25 mouse cellular contexts compared by ENCODE assay signal in genomic region chr15:6983320-6983719, GRCm38 (mm10).
DNase-seq lines count a peak whose midpoint lies in the region; ATAC-seq lines count a peak whose summit lies in the region.
"Had no signal": no experiment of that assay in that cellular context is flagged by ENCODE, and none has a peak within 500 bp of the region (broad histone marks: within the 10 kb centered on the region; RNA-seq: fewer than 3 reads in every experiment).

No protein-coding gene starts in this region.

- peak; percentile 75 for DNase-seq in heart, adult 11 months
- no peak for DNase-seq in heart, postnatal 4 days
- peak; percentile 18 for DNase-seq in R1 (ENCODE audit: low read depth, low spot score)
- no peak for DNase-seq in hindbrain, embryonic 14.5 days (ENCODE audit: low spot score)
- DNase-seq: adrenal gland, adult 8-10 months; adrenal gland, postnatal 14 days; adrenal gland, postnatal 36 days; B cell, adult 2 months; cerebellum, adult 11-12 months; cerebellum, adult 2 months; cerebellum, adult 9-10 months; cerebellum, postnatal 10 days; cerebellum, postnatal 25 days had no signal

- H3K9ac ChIP-seq in hindbrain, embryonic 14.5 days = no peak overlapping the region
- H3K9ac ChIP-seq: embryonic facial prominence, embryonic 12.5 days; forebrain, embryonic 12.5 days had no signal

- H3K36me3 ChIP-seq in hindbrain, embryonic 14.5 days (replicated peaks; ENCODE audit: control insufficient read depth, insufficient read depth) = no peaks in the 10 kb centered on the region
- H3K36me3 ChIP-seq: embryonic facial prominence, embryonic 10.5 days; embryonic facial prominence, embryonic 12.5 days; forebrain, embryonic 10.5 days; forebrain, embryonic 12.5 days; G1E had no signal

- H3K27ac ChIP-seq in hindbrain, embryonic 14.5 days = no peak overlapping the region
- H3K27ac ChIP-seq: embryonic facial prominence, embryonic 10.5 days; embryonic facial prominence, embryonic 12.5 days; forebrain, embryonic 10.5 days; forebrain, embryonic 12.5 days had no signal

- no peaks in the 10 kb centered on the region for H3K9me3 ChIP-seq in hindbrain, embryonic 14.5 days (ENCODE audit: control insufficient read depth, low read length)
- H3K9me3 ChIP-seq: embryonic facial prominence, embryonic 10.5 days; embryonic facial prominence, embryonic 12.5 days; forebrain, embryonic 10.5 days; forebrain, embryonic 12.5 days; G1E had no signal

- WGBS in hindbrain, embryonic 14.5 days = 72% methylated on average over 3 of the region's 3 CpGs

- H3K4me3 ChIP-seq in hindbrain, embryonic 14.5 days (replicated peaks; ENCODE audit: low read length) = no peak overlapping the region
- H3K4me3 ChIP-seq: embryonic facial prominence, embryonic 10.5 days; embryonic facial prominence, embryonic 12.5 days; erythroblast, embryonic 14.5 days; forebrain, embryonic 10.5 days; forebrain, embryonic 12.5 days had no signal

- H3K27me3 ChIP-seq in hindbrain, embryonic 14.5 days (ENCODE audit: control insufficient read depth, insufficient read depth, low read length) = no peaks in the 10 kb centered on the region
- H3K27me3 ChIP-seq: embryonic facial prominence, embryonic 12.5 days; forebrain, embryonic 12.5 days; Patski had no signal

- ATAC-seq in hindbrain, embryonic 14.5 days (ENCODE audit: low FRiP score) = no peak
- no peak for ATAC-seq in erythroblast, adult 5-6 weeks (replicated peaks; ENCODE audit: low FRiP score, poor library complexity, severe bottlenecking)
- ATAC-seq: activated CD4-positive, CD25-positive, alpha-beta regulatory T cell, adult 4 months; CD4-positive, CD25-positive, alpha-beta regulatory T cell, adult 4 months; forebrain, embryonic 14.5 days; forebrain, embryonic 16.5 days; Patski had no signal

- no peaks in the 10 kb centered on the region for H3K4me1 ChIP-seq in hindbrain, embryonic 14.5 days (replicated peaks; ENCODE audit: control insufficient read depth, insufficient read depth, low read length)
- H3K4me1 ChIP-seq: forebrain, embryonic 12.5 days had no signal

- no peak overlapping the region for H3K4me2 ChIP-seq in hindbrain, embryonic 14.5 days (replicated peaks)
- H3K4me2 ChIP-seq: embryonic facial prominence, embryonic 12.5 days; forebrain, embryonic 12.5 days had no signal

Comparison
In these comparisons a context has a peak if more than half of its experiments do, and no peak if none do; other contexts are left out.
1. DNase-seq: peak in heart, adult 11 months (single experiment) and R1 (single experiment); none in heart, postnatal 4 days (single experiment) and hindbrain, embryonic 14.5 days (single experiment).